Mouse (Mus musculus) brain, embryonic 14.5 days (tissue): ENCODE measurements around the gene Dnase1. TPM values are rescaled to one million over a fixed set of nuclear protein-coding genes. Genes with fewer than 3 reads are reported as not detected.
"Not testable (repeated sequence)": the region's sequence is repeated elsewhere in the genome, so short reads cannot be mapped to it uniquely, and the experiment has no call there.

Experiments
- DNase-seq: peaks from one replicate; pipeline ENCODE4 v3.0.0-alpha.2; 2011; ENCODE audit warnings: low read depth
- CTCF ChIP-seq: fragments of 200-500 bp; IDR thresholded peaks from 2 replicates; pipeline ENCODE4 v1.5.1; 2012; ENCODE audit warnings: inconsistent platforms, mild to moderate bottlenecking, moderate library complexity, borderline replicate concordance; ENCODE audit not compliant: insufficient read depth, insufficient read length; ENCODE audit errors: extremely low read depth
- POLR2A ChIP-seq: fragments of 200-500 bp; IDR thresholded peaks from 2 replicates; pipeline ENCODE4 v1.6.1; 2012; ENCODE audit warnings: mild to moderate bottlenecking, inconsistent platforms, borderline replicate concordance; ENCODE audit not compliant: poor library complexity, insufficient read depth, insufficient read length, severe bottlenecking; ENCODE audit errors: extremely low read depth
- polyA plus RNA-seq: library from polyadenylated mRNA; depleted of rRNA; stranded (reverse); fragments of >200 nt; gene quantifications from 2 replicates; pipeline ENCODE4 v1.2.3, GENCODE M21; 2012; rRNA removed

Gene Dnase1
- polyA plus RNA-seq, 1 experiment: 0.07 TPM

- no peak for DNase-seq
- TF ChIP-seq CTCF: no peak
- no peak for TF ChIP-seq POLR2A
Measured at GRCm38 (mm10) chr16:4074297-4074696, 37.6 kb downstream of the Dnase1 start.

- TF ChIP-seq POLR2A (no peak), CTCF (no peak)
- no peak for DNase-seq
Measured at GRCm38 (mm10) chr16:4074836-4075235, 38.1 kb downstream of the Dnase1 start.

GRCm38 (mm10) chr16:4077384-4078061 lies 40.8 kb downstream of the Dnase1 start, which contains the start of gene Trap1:
Trap1 (minus strand) TSS chr16:4077827.
- peak; percentile 94 for DNase-seq

GRCm38 (mm10) chr16:4078302-4078701 lies 41.6 kb downstream of the Dnase1 start:
- not testable (repeated sequence) for DNase-seq

More at GRCm38 (mm10) chr16:4077384-4078061, 40.8 kb downstream of the Dnase1 start, which contains the start of gene Trap1:
- TF ChIP-seq POLR2A (peak; percentile 37; the same call in 1 of the 2 replicates), CTCF (no peak)

GRCm38 (mm10) chr16:4079656-4080055 lies 42.9 kb downstream of the Dnase1 start:
- no peak for TF ChIP-seq POLR2A
- no peak for TF ChIP-seq CTCF
- DNase-seq: no peak

GRCm38 (mm10) chr16:4080419-4080818 lies 43.7 kb downstream of the Dnase1 start:
- not testable (repeated sequence) for DNase-seq

GRCm38 (mm10) chr16:4085051-4085450 lies 48.3 kb downstream of the Dnase1 start:
- DNase-seq: no peak
- TF ChIP-seq CTCF (no peak), POLR2A (no peak)

GRCm38 (mm10) chr16:4085851-4086387 lies 49.2 kb downstream of the Dnase1 start:
- no peak for DNase-seq
- no peak for TF ChIP-seq CTCF

- DNase-seq: no peak
- no peak for TF ChIP-seq POLR2A
- no peak for TF ChIP-seq CTCF
Measured at GRCm38 (mm10) chr16:4087214-4087913, 50.6 kb downstream of the Dnase1 start.

Other genes with a start within 250 kb of the Dnase1 start
- not detected in 2 replicates for gene Olfr15, start 206.1 kb upstream of the Dnase1 start, polyA plus RNA-seq
- 3.6 and 3.8 TPM in 2 replicates for gene Zfp174, start 189.7 kb upstream of the Dnase1 start, polyA plus RNA-seq
- gene Naa60, start 164.6 kb upstream of the Dnase1 start, polyA plus RNA-seq: 72.8 and 84.8 TPM in 2 replicates
- 12.3 and 17.8 TPM in 2 replicates for gene Zfp597, start 152.4 kb upstream of the Dnase1 start, polyA plus RNA-seq
- 0.27 and 0.73 TPM in 2 replicates for gene Gm20695, start 152.3 kb upstream of the Dnase1 start, polyA plus RNA-seq
- gene 1700037C18Rik, start 128.3 kb upstream of the Dnase1 start, polyA plus RNA-seq: 6.8 and 7.8 TPM in 2 replicates
- gene Cluap1, start 128.1 kb upstream of the Dnase1 start, polyA plus RNA-seq: 22.5 and 26.0 TPM in 2 replicates
- gene Nlrc3, start 60.3 kb upstream of the Dnase1 start, polyA plus RNA-seq: 2.4 and 2.5 TPM in 2 replicates
- gene Slx4, start 33.2 kb upstream of the Dnase1 start, polyA plus RNA-seq: 56.4 and 61.7 TPM in 2 replicates
- gene Trap1, start 40.9 kb downstream of the Dnase1 start, polyA plus RNA-seq: 55.1 and 65.9 TPM in 2 replicates
- gene Crebbp, start 177.1 kb downstream of the Dnase1 start, polyA plus RNA-seq: 14.0 and 42.0 TPM in 2 replicates